Mouse (Mus musculus) spleen, postnatal 0 days (tissue): Measurements from ENCODE around the gene Trappc1. TPM values are rescaled to one million over a fixed set of nuclear protein-coding genes. Genes with fewer than 3 reads are reported as not detected.

Experiments used
- polyA plus RNA-seq: library from polyadenylated mRNA; unstranded; fragments of >200 nt; fragmentation: Nextera tagmentation; extraction: Ambion mirVana; gene quantifications from 2 replicates; pipeline ENCODE4 v1.2.1, GENCODE M21; 2015

Gene Trappc1
- polyA plus RNA-seq = 94.9 and 97.1 TPM in 2 replicates

DNA sequence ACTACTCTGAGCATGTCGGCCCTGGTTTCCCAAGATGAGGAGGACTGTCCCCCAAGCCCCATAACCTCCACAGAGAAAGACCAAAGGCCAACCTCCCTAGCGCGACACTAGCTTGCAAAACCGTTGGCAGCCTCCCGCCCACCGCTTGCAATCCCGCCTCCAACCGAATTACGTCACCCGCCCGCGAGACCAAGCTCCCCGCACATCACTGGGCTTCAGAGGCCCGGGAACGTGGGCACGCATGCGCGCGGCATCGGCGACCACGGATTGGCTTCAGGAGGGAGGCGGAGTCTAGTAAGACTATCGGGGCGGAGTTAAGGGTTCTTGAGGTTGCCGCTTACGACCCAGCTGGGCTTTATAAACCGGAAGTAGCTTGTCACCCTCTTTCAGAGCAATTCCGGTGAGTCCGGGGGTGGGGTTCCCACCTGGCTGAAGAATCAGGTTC is at the start of gene Trappc1, which contains the start of gene Cntrob:
Gene Trappc1 (plus strand): TSS at position 314 of the 445 bp plus-strand sequence.
Gene Cntrob (minus strand): TSS at position 109 of the 445 bp plus-strand sequence.

GRCm38 (mm10) chr11:69325628-69326407 is 2.0 kb downstream of the Trappc1 start, which contains the start of gene Kcnab3:
TSS of gene Kcnab3 (plus strand) at chr11:69326258.

GRCm38 (mm10) chr11:69340161-69341131 is 16.7 kb downstream of the Trappc1 start, which contains the start of gene Rnf227:
TSS of gene Rnf227 (plus strand) at chr11:69340461.

GRCm38 (mm10) chr11:69369215-69369989 is 45.6 kb downstream of the Trappc1 start, which contains the start of gene Chd3:
TSS of gene Chd3 (minus strand) at chr11:69369406.

Other genes starting within 250 kb of the Trappc1 start
- gene Vamp2, start 235.5 kb upstream of the Trappc1 start, polyA plus RNA-seq = 29.9 and 31.7 TPM in 2 replicates
- gene Per1, start 228.8 kb upstream of the Trappc1 start, polyA plus RNA-seq = 4.2 and 7.6 TPM in 2 replicates
- 0.22 and 0.32 TPM in 2 replicates for gene Hes7, start 203.6 kb upstream of the Trappc1 start, polyA plus RNA-seq
- gene 9130213A22Rik, start 201.4 kb upstream of the Trappc1 start, polyA plus RNA-seq = 0.07 and 0.32 TPM in 2 replicates
- 0.25 and 0.79 TPM in 2 replicates for gene Aloxe3, start 198.1 kb upstream of the Trappc1 start, polyA plus RNA-seq
- gene Alox12b, start 167.0 kb upstream of the Trappc1 start, polyA plus RNA-seq = not detected in 2 replicates
- gene Alox8, start 126.1 kb upstream of the Trappc1 start, polyA plus RNA-seq = 0.12 and 0.61 TPM in 2 replicates
- 0.01 and 0.07 TPM in 2 replicates for gene Gucy2e, start 86.9 kb upstream of the Trappc1 start, polyA plus RNA-seq
- 10.3 and 12.8 TPM in 2 replicates for gene Cntrob, start 205 bp upstream of the Trappc1 start, polyA plus RNA-seq
- gene Kcnab3, start 2.3 kb downstream of the Trappc1 start, polyA plus RNA-seq = 0.30 and 0.55 TPM in 2 replicates
- 3.1 and 4.2 TPM in 2 replicates for gene Rnf227, start 16.5 kb downstream of the Trappc1 start, polyA plus RNA-seq
- gene Chd3, start 45.4 kb downstream of the Trappc1 start, polyA plus RNA-seq = 9.3 and 10.9 TPM in 2 replicates
- 115 and 122 TPM in 2 replicates for gene Naa38, start 71.5 kb downstream of the Trappc1 start, polyA plus RNA-seq
- gene Cyb5d1, start 71.7 kb downstream of the Trappc1 start, polyA plus RNA-seq = 8.1 and 10.1 TPM in 2 replicates
- gene Tmem88, start 74.3 kb downstream of the Trappc1 start, polyA plus RNA-seq = 25.2 and 29.9 TPM in 2 replicates
- 12.5 and 16.9 TPM in 2 replicates for gene Kdm6b, start 89.7 kb downstream of the Trappc1 start, polyA plus RNA-seq
- gene Dnah2, start 225.1 kb downstream of the Trappc1 start, polyA plus RNA-seq = 0.06 and 0.21 TPM in 2 replicates
- gene Efnb3, start 236.2 kb downstream of the Trappc1 start, polyA plus RNA-seq = 1.1 and 1.8 TPM in 2 replicates